Mouse (Mus musculus) NIH3T3 (cell line): ENCODE data around the gene Fam234a.
A peak's percentile ranks its signal among the peaks of the same experiment; 100 is the strongest.
"Not testable (repeated sequence)": the region's sequence is repeated elsewhere in the genome, so short reads cannot be mapped to it uniquely, and the experiment has no call there.

Experiments
- DNase-seq: peaks from one replicate; pipeline ENCODE4 v3.0.0-alpha.2; 2012; ENCODE audit warnings: low read depth

The Fam234a gene

GRCm38 (mm10) chr17:26244101-26244841 is at the start of gene Fam234a:
Fam234a (minus strand) TSS chr17:26244242.
- DNase-seq: peak; percentile 98

- no peak for DNase-seq
Observed at GRCm38 (mm10) chr17:26289475-26289874, 45.4 kb upstream of the Fam234a start.

GRCm38 (mm10) chr17:26286199-26286955 is 42.3 kb upstream of the Fam234a start:
- DNase-seq: no peak

GRCm38 (mm10) chr17:26276711-26277110 is 32.7 kb upstream of the Fam234a start:
- peak; percentile 72 for DNase-seq

- no peak for DNase-seq
Observed at GRCm38 (mm10) chr17:26275933-26276332, 31.9 kb upstream of the Fam234a start.

- DNase-seq: no peak
Observed at GRCm38 (mm10) chr17:26272586-26272985, 28.5 kb upstream of the Fam234a start.

- not testable (repeated sequence) for DNase-seq
Observed at GRCm38 (mm10) chr17:26269577-26269976, 25.5 kb upstream of the Fam234a start.

- DNase-seq: peak; percentile 52
Observed at GRCm38 (mm10) chr17:26268851-26269250, 24.8 kb upstream of the Fam234a start.

GRCm38 (mm10) chr17:26262384-26262783 is 18.3 kb upstream of the Fam234a start:
- DNase-seq: no peak

- peak; percentile 39 for DNase-seq
Observed at GRCm38 (mm10) chr17:26261826-26262225, 17.8 kb upstream of the Fam234a start.

GRCm38 (mm10) chr17:26255313-26255712 is 11.3 kb upstream of the Fam234a start:
- no peak for DNase-seq

GRCm38 (mm10) chr17:26253399-26253798 is 9.4 kb upstream of the Fam234a start:
- no peak for DNase-seq

- peak; percentile 95 for DNase-seq
Observed at GRCm38 (mm10) chr17:26252539-26253251, 8.7 kb upstream of the Fam234a start, which contains the start of gene Luc7l. Luc7l (plus strand) TSS chr17:26252896.

- peak; percentile 45 for DNase-seq
Observed at GRCm38 (mm10) chr17:26251886-26252538, 8.0 kb upstream of the Fam234a start.

- peak; percentile 80 for DNase-seq
Observed at GRCm38 (mm10) chr17:26243471-26244100, 456 bp downstream of the Fam234a start.

GRCm38 (mm10) chr17:26240990-26241389 is 3.1 kb downstream of the Fam234a start:
- DNase-seq: peak; percentile 85

- peak; percentile 71 for DNase-seq
Observed at GRCm38 (mm10) chr17:26240120-26240790, 3.8 kb downstream of the Fam234a start.

- DNase-seq: no peak
Observed at GRCm38 (mm10) chr17:26239551-26239950, 4.5 kb downstream of the Fam234a start.

GRCm38 (mm10) chr17:26237667-26238066 is 6.4 kb downstream of the Fam234a start:
- no peak for DNase-seq

- DNase-seq: no peak
Observed at GRCm38 (mm10) chr17:26235077-26235815, 8.8 kb downstream of the Fam234a start.
